Mouse (Mus musculus) R1 (cell line): ENCODE data around the gene Taar9.
"Not testable (repeated sequence)": the region's sequence is repeated elsewhere in the genome, so short reads cannot be mapped to it uniquely, and the experiment has no call there.

Source experiments
- DNase-seq: peaks from one replicate; pipeline ENCODE4 v3.0.0-alpha.2; 2018; ENCODE audit warnings: low read depth, low spot score

The Taar9 gene

DNA sequence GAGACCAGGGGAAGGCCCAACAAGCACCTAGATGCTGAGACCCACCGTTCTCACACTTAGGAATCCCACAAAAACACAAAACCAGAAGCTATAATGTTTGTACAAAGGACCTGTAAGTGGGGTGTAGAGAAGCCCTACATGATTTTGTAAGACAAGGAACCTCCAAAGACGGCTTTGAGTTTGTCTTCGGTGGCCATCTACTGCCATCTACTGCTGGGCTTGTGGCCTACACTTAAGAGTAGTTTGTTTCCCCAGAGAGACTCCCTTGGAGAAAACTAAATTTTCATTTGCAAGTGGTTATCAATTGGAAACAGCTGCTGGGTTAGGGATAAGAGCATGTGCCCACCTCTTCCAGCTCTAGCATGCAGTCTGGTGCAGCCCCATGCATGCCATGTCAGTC is 29.2 kb downstream of the Taar9 start:
- DNase-seq, result peak; percentile 47

DNA sequence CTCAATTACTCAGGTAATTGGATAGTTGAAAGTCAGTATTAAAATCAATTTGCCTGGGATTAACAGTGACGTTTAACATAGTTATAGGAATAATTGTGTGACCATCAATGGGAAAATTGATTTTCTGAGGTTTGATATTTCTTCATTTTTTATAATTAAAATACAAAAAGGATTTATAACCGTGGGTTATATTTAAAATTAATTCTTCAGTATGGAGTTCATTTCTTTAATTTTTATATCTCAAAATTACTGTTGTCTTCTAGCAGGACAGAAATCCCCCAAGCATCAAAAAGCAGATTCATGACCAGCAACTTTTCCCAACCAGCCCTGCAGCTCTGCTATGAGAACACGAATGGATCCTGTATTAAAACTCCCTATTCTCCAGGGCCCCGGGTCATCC is 33.1 kb downstream of the Taar9 start, which contains the start of gene Taar8a:
Gene Taar8a, plus strand, starts transcription at position 301 of the 400 bp plus-strand sequence.
- not testable (repeated sequence) for DNase-seq

DNA sequence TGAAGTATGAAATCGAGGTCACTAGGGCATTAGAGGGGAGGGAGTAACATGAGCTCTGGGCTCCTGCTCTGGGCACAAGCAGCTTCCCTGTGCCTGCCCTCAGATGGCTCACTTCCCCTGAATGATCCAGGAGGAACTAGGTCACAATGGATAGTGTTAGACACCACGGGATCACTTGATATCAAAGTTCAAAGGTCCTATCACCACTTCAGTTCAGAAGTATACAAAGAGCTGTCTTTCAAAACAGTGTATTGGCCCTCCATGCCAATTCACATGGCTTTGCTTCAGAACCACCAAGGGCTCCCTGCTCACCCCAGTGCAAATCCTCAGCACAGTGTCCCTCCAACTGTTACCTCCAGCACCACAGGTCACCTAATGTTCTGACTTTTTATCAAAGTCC is 34.6 kb downstream of the Taar9 start:
- not testable (repeated sequence) for DNase-seq

DNA sequence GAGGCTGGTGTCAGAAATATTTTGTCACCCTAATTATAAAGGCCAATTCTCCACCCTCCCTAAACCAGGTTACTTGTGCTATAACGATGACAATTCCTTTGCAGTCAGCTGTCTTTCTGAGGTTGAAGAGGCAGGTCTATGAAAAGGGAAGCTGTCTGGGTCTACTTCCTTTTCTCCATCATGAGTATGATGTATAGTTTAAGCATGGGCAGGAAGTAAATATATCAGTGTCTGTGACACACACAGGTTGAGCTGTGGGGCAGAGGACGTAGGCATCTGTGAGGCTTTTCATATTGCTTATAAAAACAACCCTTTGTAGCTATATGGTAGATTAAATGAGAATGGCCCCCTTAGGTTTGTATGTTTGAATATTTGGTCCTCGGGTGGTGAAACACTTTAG is 50.3 kb downstream of the Taar9 start:
- no peak for DNase-seq
